Mouse (Mus musculus): ENCODE measurements around the gene Scfd2. TPM values are rescaled to one million over a fixed set of nuclear protein-coding genes. Genes with fewer than 3 reads are reported as not detected.
A peak's percentile ranks its signal among the peaks of the same experiment; 100 is the strongest.

Scfd2 gene
- polyA plus RNA-seq, 1 experiment from 2014 or later: 25.8 TPM

DNA sequence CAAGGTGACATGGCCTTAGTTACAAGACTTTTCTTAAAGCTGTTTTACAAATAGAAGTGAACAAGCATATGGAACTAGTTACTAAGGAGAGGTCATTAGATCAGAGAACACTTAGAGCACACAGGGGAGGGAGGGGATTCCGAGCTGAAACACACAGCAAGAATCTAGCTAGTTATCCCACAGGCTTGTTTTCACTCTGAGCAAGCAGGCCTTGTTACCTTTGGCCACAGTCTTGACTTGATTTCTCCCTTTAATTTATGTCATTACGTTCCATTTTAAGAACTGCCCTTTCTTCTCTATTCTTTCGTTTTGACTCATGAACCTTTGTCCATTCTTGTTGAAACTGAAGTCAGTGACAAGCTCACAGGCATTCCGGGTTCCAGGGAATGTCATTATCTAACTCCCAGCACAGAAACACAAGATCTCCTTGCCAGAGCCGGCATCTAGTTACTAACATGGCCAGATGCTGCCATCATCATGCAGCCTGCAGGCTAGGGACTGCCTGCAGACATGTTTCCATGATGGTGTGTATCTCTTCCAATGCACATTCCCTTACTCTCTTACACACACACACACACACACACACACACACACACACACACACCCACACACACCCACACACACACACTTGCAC, 263.7 kb downstream of the Scfd2 start:
- no peaks in the 10 kb centered on the region for H3K9me3 ChIP-seq (replicated peaks; ENCODE audit: control insufficient read depth, low read length)
- no peak overlapping the region for H3K9ac ChIP-seq (ENCODE audit: low read length)
- no peak overlapping the region for H3K4me2 ChIP-seq (ENCODE audit: low read depth, low read length)
- WGBS: 62% methylated on average over 5 of the region's 5 CpGs
- no peaks in the 10 kb centered on the region for H3K27me3 ChIP-seq (ENCODE audit: control insufficient read depth, insufficient read depth, low read length)
- H3K36me3 ChIP-seq (ENCODE audit: control insufficient read depth, insufficient read depth, low read length): no peaks in the 10 kb centered on the region
- H3K4me3 ChIP-seq (replicated peaks; ENCODE audit: low read length): no peak overlapping the region
- no peak overlapping the region for H3K27ac ChIP-seq (ENCODE audit: low read length)
- no peak for ATAC-seq (ENCODE audit: insufficient read depth, low FRiP score)
- H3K4me1 ChIP-seq (ENCODE audit: control insufficient read depth, insufficient read depth, low read length): peaks cover 21% of the 10 kb centered on the region

DNA sequence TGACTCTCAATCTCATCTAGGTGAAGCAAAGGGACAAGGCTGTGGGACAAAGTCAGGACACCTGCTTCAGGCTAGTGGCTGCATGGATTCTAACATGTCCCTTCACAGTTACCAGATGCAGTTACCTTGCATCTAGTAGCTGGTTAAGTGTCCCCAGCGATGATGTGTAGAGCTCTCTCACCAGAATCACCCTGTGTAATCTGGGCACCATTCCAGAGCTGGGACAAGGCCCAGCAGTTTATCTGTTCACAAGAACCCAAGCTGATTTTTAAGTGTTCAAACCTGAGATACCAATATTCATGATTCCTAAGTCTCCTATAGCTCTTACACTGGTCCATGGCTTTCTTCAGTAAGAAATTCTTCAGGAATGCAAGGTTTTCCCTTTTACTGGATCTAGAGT, 264.4 kb downstream of the Scfd2 start:
- Histone ChIP-seq H3K27ac (ENCODE audit: low read length) (no peak overlapping the region), H3K4me2 (ENCODE audit: low read depth, low read length) (no peak overlapping the region), H3K36me3 (ENCODE audit: control insufficient read depth, insufficient read depth, low read length) (no peaks in the 10 kb centered on the region), H3K27me3 (ENCODE audit: control insufficient read depth, insufficient read depth, low read length) (no peaks in the 10 kb centered on the region), H3K9me3 (replicated peaks; ENCODE audit: control insufficient read depth, low read length) (no peaks in the 10 kb centered on the region), H3K4me1 (ENCODE audit: control insufficient read depth, insufficient read depth, low read length) (peaks cover 18% of the 10 kb centered on the region), H3K9ac (ENCODE audit: low read length) (no peak overlapping the region), H3K4me3 (replicated peaks; ENCODE audit: low read length) (no peak overlapping the region)
- WGBS: 58% methylated on average over 1 of the region's 1 CpGs
- no peak for ATAC-seq (ENCODE audit: insufficient read depth, low FRiP score)

DNA sequence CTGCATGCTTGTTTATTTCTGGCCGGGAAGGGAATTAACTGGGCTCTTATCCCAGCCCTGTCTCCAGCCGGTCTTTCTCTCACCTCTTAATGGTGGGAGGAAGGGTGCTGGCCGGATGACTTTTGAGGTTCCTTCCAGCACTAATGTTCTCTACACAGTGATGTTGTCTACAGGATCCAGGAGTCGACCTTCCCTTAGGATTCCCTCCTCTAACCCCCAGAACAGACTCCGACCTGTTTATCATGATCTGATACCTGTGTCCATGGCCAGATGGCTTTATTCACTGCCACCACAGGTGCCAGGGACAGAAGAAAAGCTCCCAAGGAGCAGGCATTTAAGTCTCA, 265.1 kb downstream of the Scfd2 start:
- no peaks in the 10 kb centered on the region for H3K9me3 ChIP-seq (replicated peaks; ENCODE audit: control insufficient read depth, low read length)
- no peak for ATAC-seq (ENCODE audit: insufficient read depth, low FRiP score)
- no peak overlapping the region for H3K4me2 ChIP-seq (ENCODE audit: low read depth, low read length)
- H3K27me3 ChIP-seq (ENCODE audit: control insufficient read depth, insufficient read depth, low read length): no peaks in the 10 kb centered on the region
- peaks cover 18% of the 10 kb centered on the region for H3K4me1 ChIP-seq (ENCODE audit: control insufficient read depth, insufficient read depth, low read length)
- H3K9ac ChIP-seq (ENCODE audit: low read length): no peak overlapping the region
- no peak overlapping the region for H3K4me3 ChIP-seq (replicated peaks; ENCODE audit: low read length)
- H3K36me3 ChIP-seq (ENCODE audit: control insufficient read depth, insufficient read depth, low read length): no peaks in the 10 kb centered on the region
- H3K27ac ChIP-seq (ENCODE audit: low read length): peak overlapping the region; percentile 38; the same call in 1 of the 2 replicates
- 34% methylated on average over 5 of the region's 5 CpGs for WGBS

DNA sequence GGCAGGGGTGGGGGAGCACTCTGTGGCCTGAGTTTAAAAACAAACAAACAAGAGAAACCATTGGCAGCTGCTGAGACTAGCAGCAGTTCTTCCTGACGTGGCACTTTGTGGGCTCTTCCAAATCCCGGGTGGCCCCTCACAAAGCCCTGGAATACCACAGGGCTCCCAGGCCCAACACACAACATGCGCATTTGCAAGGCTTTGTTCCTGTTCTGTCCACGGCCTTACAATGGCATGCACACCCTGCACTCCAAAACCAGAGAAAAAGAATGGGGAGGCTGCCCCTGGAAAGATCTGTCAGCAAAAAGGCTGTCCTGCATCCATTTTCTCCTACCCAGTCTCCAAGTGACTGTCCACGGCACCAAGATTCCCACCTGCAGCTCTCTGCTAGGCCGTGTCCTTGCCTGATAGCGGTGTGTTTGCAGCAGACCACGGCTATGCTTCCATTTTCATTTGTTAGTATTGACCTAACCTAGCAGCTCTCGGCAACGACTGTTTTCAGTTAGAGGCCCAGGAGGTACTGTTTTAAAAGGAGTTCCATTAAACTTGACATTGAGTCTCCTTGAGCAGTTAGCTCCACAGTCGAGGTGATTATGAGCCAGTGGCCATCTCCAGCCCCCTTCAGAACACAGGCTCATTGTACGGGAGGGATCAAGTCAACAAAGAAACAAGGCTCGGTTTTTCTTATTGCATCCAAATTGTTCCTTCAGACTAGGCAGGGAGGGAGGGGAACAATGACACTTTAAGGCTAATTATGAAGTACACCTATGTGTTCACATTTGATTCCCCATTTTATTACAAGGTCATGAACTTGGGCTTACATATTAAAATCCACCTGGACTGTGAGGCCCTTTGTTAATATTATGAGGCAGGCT, 265.7 kb downstream of the Scfd2 start:
- no peak for ATAC-seq (ENCODE audit: insufficient read depth, low FRiP score)
- H3K9me3 ChIP-seq (replicated peaks; ENCODE audit: control insufficient read depth, low read length): no peaks in the 10 kb centered on the region
- 0 out of 2 replicates have a peak overlapping the region, but pooled peaks have one; percentile 21 for H3K9ac ChIP-seq (ENCODE audit: low read length)
- no peaks in the 10 kb centered on the region for H3K27me3 ChIP-seq (ENCODE audit: control insufficient read depth, insufficient read depth, low read length)
- peak overlapping the region; percentile 66 for H3K27ac ChIP-seq (ENCODE audit: low read length)
- WGBS: 43% methylated on average over 13 of the region's 13 CpGs
- H3K4me1 ChIP-seq (ENCODE audit: control insufficient read depth, insufficient read depth, low read length): peaks cover 23% of the 10 kb centered on the region
- no peaks in the 10 kb centered on the region for H3K36me3 ChIP-seq (ENCODE audit: control insufficient read depth, insufficient read depth, low read length)
- H3K4me3 ChIP-seq (replicated peaks; ENCODE audit: low read length): no peak overlapping the region
- no peak overlapping the region for H3K4me2 ChIP-seq (ENCODE audit: low read depth, low read length)

DNA sequence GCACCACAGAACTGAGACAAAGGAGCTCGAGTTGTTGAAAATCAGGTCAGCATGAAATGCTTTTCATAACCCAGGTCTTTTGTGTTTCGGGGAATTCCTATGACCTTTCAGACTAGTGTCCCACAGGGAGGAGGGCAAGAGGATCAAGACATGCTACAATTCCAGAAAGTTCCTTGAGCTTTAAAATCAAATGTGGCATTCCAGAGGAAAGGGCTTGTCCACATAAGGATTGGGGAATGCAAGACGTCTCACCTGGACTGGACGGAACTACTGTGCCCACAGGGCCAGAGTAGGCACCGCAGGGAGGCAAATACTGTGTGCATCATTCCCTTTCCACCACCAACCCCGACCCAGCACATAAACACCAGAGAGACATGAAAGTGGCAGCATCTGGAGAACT, 266.4 kb downstream of the Scfd2 start:
- Histone ChIP-seq H3K27me3 (ENCODE audit: control insufficient read depth, insufficient read depth, low read length) (no peaks in the 10 kb centered on the region), H3K27ac (ENCODE audit: low read length) (peak overlapping the region; percentile 66; the same call in 1 of the 2 replicates), H3K4me2 (ENCODE audit: low read depth, low read length) (no peak overlapping the region), H3K9ac (ENCODE audit: low read length) (0 out of 2 replicates have a peak overlapping the region, but pooled peaks have one; percentile 21), H3K9me3 (replicated peaks; ENCODE audit: control insufficient read depth, low read length) (no peaks in the 10 kb centered on the region), H3K36me3 (ENCODE audit: control insufficient read depth, insufficient read depth, low read length) (no peaks in the 10 kb centered on the region), H3K4me3 (replicated peaks; ENCODE audit: low read length) (no peak overlapping the region), H3K4me1 (ENCODE audit: control insufficient read depth, insufficient read depth, low read length) (peaks cover 30% of the 10 kb centered on the region)
- WGBS: 70% methylated on average over 6 of the region's 6 CpGs
- no peak for ATAC-seq (ENCODE audit: insufficient read depth, low FRiP score)

DNA sequence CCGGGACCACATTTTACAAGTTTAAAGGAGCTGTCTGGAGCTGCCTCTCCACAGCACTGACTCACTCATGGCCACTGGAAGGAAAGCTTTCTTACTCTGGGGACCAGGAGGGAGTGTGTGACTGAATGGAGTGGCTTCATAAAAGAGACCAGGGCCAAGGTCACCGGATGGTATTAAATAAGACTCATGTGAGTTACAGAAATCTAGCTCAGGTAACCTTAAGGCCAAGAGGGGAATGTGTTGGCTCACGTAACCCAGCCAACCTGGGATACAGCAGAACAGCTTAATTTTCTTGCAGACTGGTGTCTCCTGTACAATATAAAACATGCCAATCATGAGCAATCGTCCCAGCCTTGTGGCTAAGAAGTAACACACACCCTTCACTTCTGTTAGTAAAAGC, 267.0 kb downstream of the Scfd2 start:
- no peaks in the 10 kb centered on the region for H3K36me3 ChIP-seq (ENCODE audit: control insufficient read depth, insufficient read depth, low read length)
- no peak overlapping the region for H3K27ac ChIP-seq (ENCODE audit: low read length)
- no peak overlapping the region for H3K4me3 ChIP-seq (replicated peaks; ENCODE audit: low read length)
- no peak overlapping the region for H3K9ac ChIP-seq (ENCODE audit: low read length)
- H3K4me1 ChIP-seq (ENCODE audit: control insufficient read depth, insufficient read depth, low read length): peaks cover 32% of the 10 kb centered on the region
- WGBS: 85% methylated on average over 4 of the region's 4 CpGs
- no peaks in the 10 kb centered on the region for H3K27me3 ChIP-seq (ENCODE audit: control insufficient read depth, insufficient read depth, low read length)
- no peak; the same call in 1 of the 2 replicates for ATAC-seq (ENCODE audit: insufficient read depth, low FRiP score)
- H3K9me3 ChIP-seq (replicated peaks; ENCODE audit: control insufficient read depth, low read length): no peaks in the 10 kb centered on the region
- no peak overlapping the region for H3K4me2 ChIP-seq (ENCODE audit: low read depth, low read length)

DNA sequence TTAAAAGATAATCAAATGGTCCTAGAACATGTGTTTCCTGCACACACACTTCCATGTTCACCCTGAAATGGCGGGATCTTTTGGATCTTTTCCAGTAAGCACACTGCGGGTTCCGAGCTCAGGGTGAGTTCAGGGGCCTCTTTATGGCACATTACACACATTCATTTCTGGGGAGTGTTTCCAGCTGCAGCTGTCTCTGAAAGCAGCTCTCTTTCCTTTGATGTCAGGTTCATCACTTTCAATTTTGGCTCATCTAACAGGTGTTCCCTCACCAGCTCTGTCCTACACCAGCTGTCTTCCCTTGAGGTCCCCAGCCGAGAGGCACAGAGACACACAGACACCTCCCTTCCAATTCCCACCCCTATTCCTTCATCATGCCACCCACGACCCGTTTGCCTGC, 270.5 kb downstream of the Scfd2 start:
- no peaks in the 10 kb centered on the region for H3K27me3 ChIP-seq (ENCODE audit: control insufficient read depth, insufficient read depth, low read length)
- H3K27ac ChIP-seq (ENCODE audit: low read length): peak overlapping the region; percentile 80
- no peak for ATAC-seq (ENCODE audit: insufficient read depth, low FRiP score)
- H3K9me3 ChIP-seq (replicated peaks; ENCODE audit: control insufficient read depth, low read length): no peaks in the 10 kb centered on the region
- peaks cover 35% of the 10 kb centered on the region for H3K4me1 ChIP-seq (ENCODE audit: control insufficient read depth, insufficient read depth, low read length)
- WGBS: 49% methylated on average over 6 of the region's 6 CpGs
- H3K4me2 ChIP-seq (ENCODE audit: low read depth, low read length): no peak overlapping the region
- no peak overlapping the region for H3K9ac ChIP-seq (ENCODE audit: low read length)
- H3K4me3 ChIP-seq (replicated peaks; ENCODE audit: low read length): no peak overlapping the region
- H3K36me3 ChIP-seq (ENCODE audit: control insufficient read depth, insufficient read depth, low read length): no peaks in the 10 kb centered on the region

DNA sequence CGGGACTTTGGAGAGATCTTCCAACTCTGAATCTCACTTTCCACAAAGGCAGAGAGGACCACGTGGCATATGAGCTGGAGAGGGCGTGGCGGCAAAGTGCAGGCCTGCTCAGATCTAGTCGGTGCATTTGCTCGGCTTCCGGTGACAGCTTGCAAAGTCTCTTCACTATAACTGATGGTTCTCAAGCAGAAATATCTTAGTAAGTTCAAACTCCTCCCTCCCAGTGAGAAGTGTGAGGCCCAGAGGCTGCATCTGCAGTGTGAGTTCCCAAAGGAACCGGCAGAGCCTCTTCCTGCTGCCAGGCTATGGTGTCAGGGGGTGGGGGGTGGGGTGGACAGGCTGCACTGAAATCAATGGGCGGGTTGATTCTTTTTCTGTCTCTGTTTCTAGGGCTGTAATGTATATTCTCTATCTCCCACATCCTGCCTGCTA, 271.2 kb downstream of the Scfd2 start:
- Histone ChIP-seq H3K27me3 (ENCODE audit: control insufficient read depth, insufficient read depth, low read length) (no peaks in the 10 kb centered on the region), H3K27ac (ENCODE audit: low read length) (peak overlapping the region; percentile 80), H3K4me1 (ENCODE audit: control insufficient read depth, insufficient read depth, low read length) (peaks cover 29% of the 10 kb centered on the region), H3K9ac (ENCODE audit: low read length) (peak overlapping the region; percentile 43), H3K4me2 (ENCODE audit: low read depth, low read length) (peak overlapping the region; percentile 14), H3K9me3 (replicated peaks; ENCODE audit: control insufficient read depth, low read length) (no peaks in the 10 kb centered on the region), H3K36me3 (ENCODE audit: control insufficient read depth, insufficient read depth, low read length) (no peaks in the 10 kb centered on the region), H3K4me3 (replicated peaks; ENCODE audit: low read length) (no peak overlapping the region)
- ATAC-seq (ENCODE audit: insufficient read depth, low FRiP score): peak; percentile 76
- 13% methylated on average over 9 of the region's 9 CpGs for WGBS

DNA sequence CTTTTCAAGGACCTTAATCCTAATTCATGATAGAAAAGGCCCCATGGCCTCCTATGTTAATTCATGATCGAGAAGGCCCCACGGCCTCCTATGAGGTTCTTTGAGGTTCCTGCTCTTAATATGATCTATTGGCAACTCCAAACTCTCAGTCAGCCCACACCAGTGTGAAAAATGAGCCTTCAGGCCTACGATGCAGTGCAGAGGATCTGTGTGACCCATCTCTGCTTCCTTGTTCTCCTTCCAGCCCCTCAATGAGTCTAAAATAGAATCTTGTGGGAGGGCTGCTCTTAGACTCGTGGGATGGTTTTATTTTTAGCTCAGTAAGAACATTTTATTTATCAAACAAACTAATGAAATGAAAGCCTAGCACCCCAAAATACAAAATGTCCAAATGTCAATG, 274.9 kb downstream of the Scfd2 start:
- Histone ChIP-seq H3K4me2 (ENCODE audit: low read depth, low read length) (no peak overlapping the region), H3K36me3 (ENCODE audit: control insufficient read depth, insufficient read depth, low read length) (no peaks in the 10 kb centered on the region), H3K27ac (ENCODE audit: low read length) (no peak overlapping the region; the same call in 1 of the 2 replicates), H3K27me3 (ENCODE audit: control insufficient read depth, insufficient read depth, low read length) (no peaks in the 10 kb centered on the region), H3K9me3 (replicated peaks; ENCODE audit: control insufficient read depth, low read length) (no peaks in the 10 kb centered on the region), H3K4me1 (ENCODE audit: control insufficient read depth, insufficient read depth, low read length) (peaks cover 27% of the 10 kb centered on the region), H3K4me3 (replicated peaks; ENCODE audit: low read length) (no peak overlapping the region), H3K9ac (ENCODE audit: low read length) (no peak overlapping the region)
- no peak for ATAC-seq (ENCODE audit: insufficient read depth, low FRiP score)
- WGBS: 54% methylated on average over 4 of the region's 4 CpGs
